Mouse (Mus musculus) CH12.LX (cell line): ENCODE measurements at regions not wholly inside any gene's neighbourhood (a gene's known extent, or its start where the extent isn't known, plus 50 kb on each side); places are given as distances from the start of the nearest gene placed in this dataset.

Experiments used
- DNase-seq: peaks from one replicate; pipeline ENCODE4 v3.0.0-alpha.2; 2013; ENCODE audit errors: extremely low read depth
- H3K27ac ChIP-seq: 2 replicates; pipeline ENCODE4 v1.5.1; 2012; ENCODE audit warnings: low read depth, mild to moderate bottlenecking, control low read depth, moderate library complexity; ENCODE audit not compliant: insufficient read depth
- H3K27me3 ChIP-seq: replicated peaks from 2 replicates; pipeline ENCODE3; 2012; ENCODE audit warnings: inconsistent platforms
- H3K36me3 ChIP-seq, 2 experiments: replicated peaks in 1 of 2; 2 replicates each; pipeline versions ENCODE3 to v1.6.1; 2012; ENCODE audit warnings: inconsistent platforms in 1 of 2, low read length in 1 of 2, mild to moderate bottlenecking in 1 of 2, mixed read lengths in 1 of 2, moderate library complexity in 1 of 2; ENCODE audit not compliant: control insufficient read depth in 1 of 2, insufficient read depth in 1 of 2
- H3K4me1 ChIP-seq, 2 experiments: 2 replicates each; pipeline ENCODE4 v1.6.1; 2012; ENCODE audit warnings: inconsistent platforms in 1 of 2, moderate library complexity in 1 of 2; ENCODE audit not compliant: insufficient read depth in 2 of 2, control insufficient read depth in 1 of 2
- H3K4me2 ChIP-seq: 2 replicates; pipeline ENCODE4 v1.6.1; 2012; ENCODE audit warnings: low read depth, mild to moderate bottlenecking, control low read depth; ENCODE audit not compliant: poor library complexity, insufficient read depth, severe bottlenecking
- H3K4me3 ChIP-seq, 3 experiments: fragments of 150-350 bp in 1 of 3; sonication (generic) in 1 of 3; replicated peaks in 1 of 3; 2 replicates each; pipeline versions ENCODE3 to v1.5.1; 2011 to 2012; ENCODE audit warnings: low read depth in 2 of 3, low read length in 2 of 3, mild to moderate bottlenecking in 2 of 3, moderate library complexity in 2 of 3, control low read depth in 1 of 3, improper control_type of control experiment in 1 of 3, inconsistent platforms in 1 of 3, mixed read lengths in 1 of 3; ENCODE audit not compliant: poor library complexity in 1 of 3
- H3K79me2 ChIP-seq: replicated peaks from 2 replicates; pipeline ENCODE4 v1.6.1; 2012; ENCODE audit warnings: mild to moderate bottlenecking, moderate library complexity; ENCODE audit not compliant: control insufficient read depth, poor library complexity, insufficient read depth, severe bottlenecking; ENCODE audit errors: extremely low read depth
- H3K9ac ChIP-seq: 2 replicates; pipeline ENCODE4 v1.6.1; 2012; ENCODE audit warnings: low read depth, mild to moderate bottlenecking, control low read depth, moderate library complexity; ENCODE audit not compliant: insufficient read depth
- H3K9me3 ChIP-seq: replicated peaks from 2 replicates; pipeline ENCODE3; 2012; ENCODE audit warnings: low read length, inconsistent platforms, mixed read lengths
- BHLHE40 ChIP-seq: IDR thresholded peaks from 2 replicates; pipeline ENCODE4 v1.6.1; 2011; ENCODE audit warnings: mild to moderate bottlenecking, low read depth, low read length, improper control_type of control experiment
- CHD2 ChIP-seq: IDR thresholded peaks from 2 replicates; pipeline ENCODE4 v1.6.1; 2011; ENCODE audit warnings: low read length, improper control_type of control experiment
- CTCF ChIP-seq, 2 experiments: IDR thresholded peaks in 1 of 2; conservative IDR thresholded peaks in 1 of 2; 2 replicates each; pipeline ENCODE4 v1.5.1; 2011 to 2012; ENCODE audit warnings: low read depth in 2 of 2, low read length in 2 of 2, improper control_type of control experiment in 1 of 2, inconsistent platforms in 1 of 2, mild to moderate bottlenecking in 1 of 2, moderate library complexity in 1 of 2
- E2F4 ChIP-seq: IDR thresholded peaks from 2 replicates; pipeline ENCODE4 v1.6.1; 2011; ENCODE audit warnings: low read depth, low read length, improper control_type of control experiment; ENCODE audit not compliant: insufficient replicate concordance
- ELF1 ChIP-seq: IDR thresholded peaks from 2 replicates; pipeline ENCODE4 v1.6.1; 2014; ENCODE audit warnings: low read depth, mild to moderate bottlenecking, inconsistent platforms, low read length, improper control_type of control experiment
- KAT2A ChIP-seq: IDR thresholded peaks from 2 replicates; pipeline ENCODE4 v1.6.1; 2012; ENCODE audit warnings: low read length, improper control_type of control experiment, inconsistent platforms; ENCODE audit not compliant: insufficient replicate concordance
- MAX ChIP-seq: IDR thresholded peaks from 2 replicates; pipeline ENCODE4 v1.6.1; 2011; ENCODE audit warnings: low read length, improper control_type of control experiment
- MAZ ChIP-seq: IDR thresholded peaks from 2 replicates; pipeline ENCODE4 v1.6.1; 2012; ENCODE audit warnings: low read depth, mild to moderate bottlenecking, inconsistent platforms, low read length, improper control_type of control experiment, moderate library complexity
- MEF2A ChIP-seq: IDR thresholded peaks from 2 replicates; pipeline ENCODE4 v1.6.1; 2014; ENCODE audit warnings: low read depth, mild to moderate bottlenecking, inconsistent platforms, low read length, improper control_type of control experiment, borderline replicate concordance
- NELFE ChIP-seq: IDR thresholded peaks from 2 replicates; pipeline ENCODE4 v1.6.1; 2011; ENCODE audit warnings: low read depth, low read length, improper control_type of control experiment
- NRF1 ChIP-seq: IDR thresholded peaks from 2 replicates; pipeline ENCODE4 v1.6.1; 2014; ENCODE audit warnings: low read depth, mild to moderate bottlenecking, inconsistent platforms, low read length, improper control_type of control experiment, moderate library complexity
- POLR2A ChIP-seq: IDR thresholded peaks from 2 replicates; pipeline ENCODE4 v1.6.1; 2011; ENCODE audit warnings: low read depth, mild to moderate bottlenecking, improper control_type of control experiment, low read length
- POLR2AphosphoS2 ChIP-seq: IDR thresholded peaks from 2 replicates; pipeline ENCODE4 v1.6.1; 2011; ENCODE audit warnings: low read depth, low read length, improper control_type of control experiment
- RCOR1 ChIP-seq: conservative IDR thresholded peaks from 2 replicates; pipeline ENCODE4 v1.6.1; 2012; ENCODE audit warnings: low read depth, mild to moderate bottlenecking, inconsistent platforms, low read length, improper control_type of control experiment
- SIN3A ChIP-seq: IDR thresholded peaks from 2 replicates; pipeline ENCODE4 v1.6.1; 2012; ENCODE audit warnings: low read length, improper control_type of control experiment, inconsistent platforms
- SMC3 ChIP-seq: IDR thresholded peaks from 2 replicates; pipeline ENCODE4 v1.6.1; 2011; ENCODE audit warnings: low read depth, low read length, improper control_type of control experiment
- TBP ChIP-seq: conservative IDR thresholded peaks from 2 replicates; pipeline ENCODE4 v1.6.1; 2011; ENCODE audit warnings: low read depth, low read length, improper control_type of control experiment
- UBTF ChIP-seq: IDR thresholded peaks from 2 replicates; pipeline ENCODE4 v1.6.1; 2012; ENCODE audit warnings: low read depth, mild to moderate bottlenecking, inconsistent platforms, low read length, improper control_type of control experiment, moderate library complexity
- USF2 ChIP-seq: conservative IDR thresholded peaks from 2 replicates; pipeline ENCODE4 v1.6.1; 2011; ENCODE audit warnings: low read depth, low read length, improper control_type of control experiment
- dilution Hi-C: fragments of 300-500 bp; cut with MboI; formaldehyde crosslinking; loops from 2 replicates; pipeline ENCODE4 v1.14.3; 2020; ENCODE audit warnings: low sequenced_read_pairs; ENCODE audit not compliant: extremely low pct_unique_long_range_greater_than_20kb, extremely low pct_ligation_motif_present
- in situ Hi-C: fragments of 300-500 bp; cut with MboI; formaldehyde crosslinking; loops from 3 replicates; pipeline ENCODE4 v1.14.3; 2019; ENCODE audit warnings: low sequenced_read_pairs, low pct_ligation_motif_present, low pct_unique_long_range_greater_than_20kb, mixed read lengths

- no peak overlapping the region for H3K27ac ChIP-seq
- no peaks in the 10 kb centered on the region for H3K9me3 ChIP-seq
- no peaks in the 10 kb centered on the region for H3K79me2 ChIP-seq
- no peak overlapping the region for H3K4me3 ChIP-seq
- in situ Hi-C loops, result no loop called here
- dilution Hi-C loops, result no loop called here
- H3K36me3 ChIP-seq, result no peaks in the 10 kb centered on the region
- H3K27me3 ChIP-seq, result no peaks in the 10 kb centered on the region
- TF ChIP-seq TBP, result no peak
- no peak for TF ChIP-seq SIN3A
- TF ChIP-seq MEF2A, result no peak
- no peak for TF ChIP-seq KAT2A
- TF ChIP-seq POLR2AphosphoS2, result no peak
- TF ChIP-seq CTCF (conservative IDR thresholded peaks at IDR 0.05 in 1 of 2, IDR thresholded peaks at IDR 0.05 in 1 of 2; ENCODE audit: low read depth in 2 of 2, low read length in 2 of 2), result no peak
- TF ChIP-seq MAZ, result no peak
- no peak for TF ChIP-seq USF2
- no peak for TF ChIP-seq NRF1
- TF ChIP-seq BHLHE40, result no peak
- TF ChIP-seq NELFE, result no peak
- no peak for TF ChIP-seq SMC3
- TF ChIP-seq ELF1, result no peak; the same call in 1 of the 2 replicates
- TF ChIP-seq, all 38 proteins: peak for 0
- Histone ChIP-seq H3K4me1 (peaks cover 0 to 6% of the 10 kb centered on the region in 2 experiments; a peak in 2 of 4 replicates), H3K4me2 (no peak overlapping the region), H3K9ac (no peak overlapping the region)
- DNase-seq, result no peak
These were observed 82.6 kb upstream of the Fn1 start for GRCm38 (mm10) chr1:71735606-71736005.

- H3K4me1 ChIP-seq, result peaks cover 0 to 15% of the 10 kb centered on the region in 2 experiments; a peak in 2 of 4 replicates
- dilution Hi-C loops, result no loop called here
- H3K9me3 ChIP-seq, result no peaks in the 10 kb centered on the region
- in situ Hi-C loops, result no loop called here
- H3K79me2 ChIP-seq, result no peaks in the 10 kb centered on the region
- no peaks in the 10 kb centered on the region for H3K27me3 ChIP-seq
- TF ChIP-seq USF2 (no peak), RCOR1 (no peak), CHD2 (no peak), TBP (no peak), BHLHE40 (no peak), ELF1 (no peak), POLR2A (no peak), MAX (no peak), E2F4 (no peak), UBTF (no peak), KAT2A (no peak), CTCF (conservative IDR thresholded peaks at IDR 0.05 in 1 of 2, IDR thresholded peaks at IDR 0.05 in 1 of 2; ENCODE audit: low read depth in 2 of 2, low read length in 2 of 2) (no peak)
- no peak overlapping the region for H3K27ac ChIP-seq
- H3K4me3 ChIP-seq, result no peak overlapping the region
- H3K36me3 ChIP-seq, result no peaks in the 10 kb centered on the region
- H3K4me2 ChIP-seq, result no peak overlapping the region
- H3K9ac ChIP-seq, result no peak overlapping the region
- no peak for DNase-seq
These were observed 78.6 kb upstream of the Fn1 start for GRCm38 (mm10) chr1:71731623-71732022.
